Mouse (Mus musculus) liver, postnatal 0 days (tissue): Measurements from ENCODE around the gene Tctex1d4.

ENCODE experiments used
- CTCF ChIP-seq: sonication (generic); IDR thresholded peaks from 2 replicates; pipeline ENCODE4 v1.5.1; 2016; ENCODE audit warnings: antibody characterized with exemption, low read depth
- EP300 ChIP-seq: IDR thresholded peaks from 2 replicates; pipeline ENCODE4 v1.6.1; 2016; ENCODE audit warnings: antibody characterized with exemption, low read depth, mild to moderate bottlenecking

DNA sequence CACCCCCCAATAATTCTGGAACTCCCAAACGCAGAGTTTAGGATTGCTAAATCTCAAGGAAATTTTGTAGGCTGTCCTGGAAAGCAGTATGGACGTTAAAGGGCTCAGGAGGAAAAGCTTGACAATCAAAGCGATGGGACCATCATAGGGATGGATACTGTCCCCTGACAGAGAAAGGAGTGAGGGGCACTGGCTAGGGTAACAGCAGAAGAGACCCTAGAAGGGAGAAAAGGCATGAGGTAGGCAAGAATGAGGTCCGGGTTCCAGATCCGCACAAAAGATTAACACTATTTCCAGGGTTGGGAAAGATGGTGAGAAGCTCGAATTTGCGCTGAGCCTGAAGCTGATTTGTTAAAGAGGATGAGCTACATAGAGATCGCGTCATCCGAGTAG, 6.5 kb upstream of the Tctex1d4 start:
- TF ChIP-seq CTCF, result no peak
- TF ChIP-seq EP300, result no peak
